Mouse (Mus musculus) heart, embryonic 10.5 days (tissue): ENCODE measurements around the gene Cst6. TPM values are rescaled to one million over a fixed set of nuclear protein-coding genes. Genes with fewer than 3 reads are reported as not detected.
"Not testable (repeated sequence)": the region's sequence is repeated elsewhere in the genome, so short reads cannot be mapped to it uniquely, and the experiment has no call there.

ENCODE experiments used
- DNase-seq: peaks from one replicate; pipeline ENCODE4 v3.0.0-alpha.2; 2017; ENCODE audit warnings: low spot score
- H3K27ac ChIP-seq: fragments of 300-500 bp; sonication (generic); 2 replicates; pipeline ENCODE4 v1.5.1; 2016; ENCODE audit warnings: mild to moderate bottlenecking
- H3K27me3 ChIP-seq: fragments of 300-500 bp; sonication (generic); 2 replicates; pipeline ENCODE4 v1.6.1; 2016; ENCODE audit warnings: mild to moderate bottlenecking; ENCODE audit not compliant: poor library complexity, insufficient read depth, severe bottlenecking
- H3K36me3 ChIP-seq: fragments of 300-500 bp; sonication (generic); 2 replicates; pipeline ENCODE4 v1.6.1; 2016; ENCODE audit warnings: mild to moderate bottlenecking, moderate library complexity
- H3K4me1 ChIP-seq: fragments of 300-500 bp; sonication (generic); 2 replicates; pipeline ENCODE4 v1.6.1; 2016; ENCODE audit warnings: mild to moderate bottlenecking
- H3K4me3 ChIP-seq: fragments of 300-500 bp; sonication (generic); 2 replicates; pipeline ENCODE4 v1.5.1; 2016; ENCODE audit warnings: mild to moderate bottlenecking, moderate library complexity
- H3K9me3 ChIP-seq: fragments of 300-500 bp; sonication (generic); 2 replicates; pipeline ENCODE4 v1.6.1; 2016; ENCODE audit warnings: mild to moderate bottlenecking, moderate library complexity
- WGBS: fragments of 180-500 bp; shearing (Covaris S2); methylation state at CpG from one replicate; pipeline ENCODE4 v1.1.7; 2016; 5-methylcytosine and 5-hydroxymethylcytosine counted together
- polyA plus RNA-seq: library from polyadenylated mRNA; unstranded; fragments of >200 nt; fragmentation: Nextera tagmentation; extraction: Ambion mirVana; gene quantifications from 2 replicates; pipeline ENCODE4 v1.2.1, GENCODE M21; 2016

The Cst6 gene
- polyA plus RNA-seq: 0.23 TPM in 1 of 2 replicates, not detected in the other

- peaks cover 16% of the 10 kb centered on the region; the same call in 1 of the 2 replicates for H3K27me3 ChIP-seq
- 62% methylated on average over 6 of the region's 6 CpGs for WGBS
- not testable (repeated sequence) for H3K9me3 ChIP-seq
These were observed at the start of gene Cst6 for GRCm38 (mm10) chr19:5349502-5349873. TSS of gene Cst6 (minus strand) at chr19:5349574.

GRCm38 (mm10) chr19:5395371-5395770 is 46.0 kb upstream of the Cst6 start:
- WGBS: 68% methylated on average over 4 of the region's 4 CpGs
- H3K4me1 ChIP-seq: peaks cover 22% of the 10 kb centered on the region

More at GRCm38 (mm10) chr19:5349502-5349873, at the start of gene Cst6:
- H3K4me3 ChIP-seq: peak within 1 kb of the TSS; percentile 58
- H3K4me1 ChIP-seq, DNase-seq, H3K36me3 ChIP-seq: not testable (repeated sequence)
- H3K27ac ChIP-seq: peak within 1 kb of the TSS; percentile 26; the same call in 1 of the 2 replicates

GRCm38 (mm10) chr19:5394168-5394567 is 44.8 kb upstream of the Cst6 start:
- 50% methylated on average over 10 of the region's 10 CpGs for WGBS

More at GRCm38 (mm10) chr19:5395371-5395770, 46.0 kb upstream of the Cst6 start:
- H3K27me3 ChIP-seq: no peaks in the 10 kb centered on the region
- DNase-seq: no peak
- H3K4me3 ChIP-seq: no peak overlapping the region
- no peak overlapping the region for H3K27ac ChIP-seq
- H3K36me3 ChIP-seq: no peaks in the 10 kb centered on the region
- H3K9me3 ChIP-seq: no peaks in the 10 kb centered on the region

GRCm38 (mm10) chr19:5392892-5393291 is 43.5 kb upstream of the Cst6 start:
- H3K27me3 ChIP-seq: no peaks in the 10 kb centered on the region
- H3K4me1 ChIP-seq: peaks cover 34% of the 10 kb centered on the region
- no peak overlapping the region for H3K27ac ChIP-seq
- no peaks in the 10 kb centered on the region for H3K9me3 ChIP-seq
- H3K4me3 ChIP-seq: no peak overlapping the region
- no peak for DNase-seq
- 59% methylated on average over 4 of the region's 4 CpGs for WGBS
- no peaks in the 10 kb centered on the region for H3K36me3 ChIP-seq

More at GRCm38 (mm10) chr19:5394168-5394567, 44.8 kb upstream of the Cst6 start:
- Histone ChIP-seq H3K36me3 (no peaks in the 10 kb centered on the region), H3K4me3 (no peak overlapping the region), H3K27me3 (no peaks in the 10 kb centered on the region), H3K27ac (no peak overlapping the region), H3K4me1 (peaks cover 30% of the 10 kb centered on the region), H3K9me3 (no peaks in the 10 kb centered on the region)
- DNase-seq: no peak

GRCm38 (mm10) chr19:5390416-5390815 is 41.0 kb upstream of the Cst6 start:
- WGBS: 66% methylated on average over 8 of the region's 8 CpGs
- Histone ChIP-seq H3K27ac (peak overlapping the region; percentile 92), H3K4me3 (peak overlapping the region; percentile 99), H3K4me1 (peaks cover 50% of the 10 kb centered on the region), H3K36me3 (peaks cover 6% of the 10 kb centered on the region; the same call in 1 of the 2 replicates), H3K27me3 (no peaks in the 10 kb centered on the region), H3K9me3 (no peaks in the 10 kb centered on the region)
- DNase-seq: no peak

- Histone ChIP-seq H3K36me3 (peaks cover 13% of the 10 kb centered on the region), H3K4me3 (peak overlapping the region; percentile 99), H3K27me3 (no peaks in the 10 kb centered on the region), H3K9me3 (no peaks in the 10 kb centered on the region), H3K27ac (peak overlapping the region; percentile 92), H3K4me1 (peaks cover 45% of the 10 kb centered on the region)
- DNase-seq: peak; percentile 85
- WGBS: 31% methylated on average over 12 of the region's 12 CpGs
These were observed 40.3 kb upstream of the Cst6 start for GRCm38 (mm10) chr19:5389647-5390046.

GRCm38 (mm10) chr19:5388588-5389242 is 39.3 kb upstream of the Cst6 start, which contains the start of gene Sart1:
TSS of gene Sart1 (minus strand) at chr19:5388703.
- DNase-seq: peak; percentile 98
- WGBS: 2% methylated on average over 43 of the region's 43 CpGs
- no peaks in the 10 kb centered on the region for H3K27me3 ChIP-seq
- H3K36me3 ChIP-seq: peaks cover 23% of the 10 kb centered on the region
- H3K9me3 ChIP-seq: no peaks in the 10 kb centered on the region
- H3K4me3 ChIP-seq: peak within 1 kb of the TSS; percentile 99
- H3K27ac ChIP-seq: peak within 1 kb of the TSS; percentile 92
- H3K4me1 ChIP-seq: peaks cover 40% of the 10 kb centered on the region

GRCm38 (mm10) chr19:5388011-5388441 is 38.7 kb upstream of the Cst6 start:
- under 1% methylated on average over 43 of the region's 43 CpGs for WGBS
- Histone ChIP-seq H3K36me3 (peaks cover 30% of the 10 kb centered on the region), H3K27me3 (no peaks in the 10 kb centered on the region), H3K9me3 (no peaks in the 10 kb centered on the region), H3K4me1 (peaks cover 40% of the 10 kb centered on the region), H3K27ac (peak overlapping the region; percentile 92), H3K4me3 (peak overlapping the region; percentile 99)
- no peak for DNase-seq

- Histone ChIP-seq H3K4me3 (no peak overlapping the region), H3K4me1 (peaks cover 25% of the 10 kb centered on the region), H3K27ac (no peak overlapping the region), H3K27me3 (no peaks in the 10 kb centered on the region), H3K36me3 (peaks cover 63% of the 10 kb centered on the region), H3K9me3 (no peaks in the 10 kb centered on the region)
- 87% methylated on average over 8 of the region's 8 CpGs for WGBS
- no peak for DNase-seq
These were observed 35.3 kb upstream of the Cst6 start for GRCm38 (mm10) chr19:5384715-5385114.

- Histone ChIP-seq H3K4me1 (peaks cover 19% of the 10 kb centered on the region), H3K27ac (no peak overlapping the region), H3K4me3 (no peak overlapping the region), H3K9me3 (no peaks in the 10 kb centered on the region), H3K36me3 (peaks cover 77% of the 10 kb centered on the region), H3K27me3 (no peaks in the 10 kb centered on the region)
- 90% methylated on average over 12 of the region's 12 CpGs for WGBS
- DNase-seq: no peak
These were observed 34.0 kb upstream of the Cst6 start for GRCm38 (mm10) chr19:5383326-5383725.

GRCm38 (mm10) chr19:5377446-5377845 is 28.1 kb upstream of the Cst6 start:
- Histone ChIP-seq H3K36me3 (peaks cover 76% of the 10 kb centered on the region), H3K27ac (no peak overlapping the region), H3K4me1 (peaks cover 11% of the 10 kb centered on the region), H3K4me3 (no peak overlapping the region), H3K9me3 (no peaks in the 10 kb centered on the region), H3K27me3 (no peaks in the 10 kb centered on the region)
- DNase-seq: no peak
- WGBS: 87% methylated on average over 1 of the region's 1 CpGs

- Histone ChIP-seq H3K9me3 (no peaks in the 10 kb centered on the region), H3K27me3 (no peaks in the 10 kb centered on the region), H3K4me3 (0 out of 2 replicates have a peak overlapping the region, but pooled peaks have one; percentile 1), H3K4me1 (peaks cover 11% of the 10 kb centered on the region), H3K36me3 (peaks cover 74% of the 10 kb centered on the region), H3K27ac (no peak overlapping the region)
- 73% methylated on average over 4 of the region's 4 CpGs for WGBS
- DNase-seq: no peak
These were observed 25.4 kb upstream of the Cst6 start for GRCm38 (mm10) chr19:5374748-5375147.

GRCm38 (mm10) chr19:5374177-5374576 is 24.8 kb upstream of the Cst6 start:
- H3K36me3 ChIP-seq: peaks cover 74% of the 10 kb centered on the region
- H3K27me3 ChIP-seq: no peaks in the 10 kb centered on the region
- peaks cover 11% of the 10 kb centered on the region for H3K4me1 ChIP-seq
- H3K9me3 ChIP-seq: no peaks in the 10 kb centered on the region
- DNase-seq: no peak
- H3K27ac ChIP-seq: no peak overlapping the region
- WGBS: 71% methylated on average over 4 of the region's 4 CpGs
- H3K4me3 ChIP-seq: no peak overlapping the region
